Mouse (Mus musculus) bone marrow, adult 2 months (tissue): ENCODE results near the gene Tmem44. TPM values are rescaled to one million over a fixed set of nuclear protein-coding genes. Genes with fewer than 3 reads are reported as not detected.
"Not testable (repeated sequence)": the region's sequence is repeated elsewhere in the genome, so short reads cannot be mapped to it uniquely, and the experiment has no call there.

Source experiments
- H3K27ac ChIP-seq: fragments of 200-500 bp; 2 replicates; pipeline ENCODE4 v1.5.1; 2012; ENCODE audit warnings: low read depth, mild to moderate bottlenecking, control low read depth, inconsistent platforms, low read length; ENCODE audit not compliant: control insufficient read depth, poor library complexity, insufficient read depth
- H3K4me1 ChIP-seq: fragments of 200-500 bp; 2 replicates; pipeline ENCODE4 v1.6.1; 2011; ENCODE audit warnings: low read length; ENCODE audit not compliant: control insufficient read depth, insufficient read depth
- H3K4me3 ChIP-seq: fragments of 200-500 bp; replicated peaks from 2 replicates; pipeline ENCODE3; 2011; ENCODE audit warnings: mild to moderate bottlenecking, low read depth, low read length, control low read depth; ENCODE audit not compliant: control insufficient read depth
- CTCF ChIP-seq: fragments of 200-500 bp; IDR thresholded peaks from 2 replicates; pipeline ENCODE4 v1.5.1; 2011; ENCODE audit warnings: low read length, control low read depth; ENCODE audit not compliant: control insufficient read depth, insufficient read depth
- POLR2A ChIP-seq: fragments of 200-500 bp; IDR thresholded peaks from 2 replicates; pipeline ENCODE4 v1.6.1; 2011; ENCODE audit warnings: low read depth, mild to moderate bottlenecking, control low read depth, low read length, borderline replicate concordance; ENCODE audit not compliant: control insufficient read depth
- WGBS: fragments of 180-500 bp; shearing (Covaris S2); methylation state at CpG from one replicate; pipeline ENCODE4 v1.1.7; 2018; 5-methylcytosine and 5-hydroxymethylcytosine counted together
- polyA plus RNA-seq: library from polyadenylated mRNA; stranded (reverse); fragments of >200 nt; gene quantifications from 2 replicates; pipeline ENCODE4 v1.2.4, GENCODE M21; 2011; ENCODE audit warnings: low replicate concordance; ENCODE audit not compliant: missing spikeins, insufficient read depth, insufficient read length

Gene Tmem44
- polyA plus RNA-seq, 1 experiment = 7.6 TPM

GRCm38 (mm10) chr16:30486498-30486897 lies 64.1 kb downstream of the Tmem44 start:
- Histone ChIP-seq H3K4me1 (no peaks in the 10 kb centered on the region), H3K27ac (no peak overlapping the region), H3K4me3 (no peak overlapping the region)
- whole genome bisulfite sequencing = 75% methylated on average over 4 of the region's 4 CpGs
- no peak for TF ChIP-seq POLR2A
- no peak for TF ChIP-seq CTCF

- no peak for TF ChIP-seq POLR2A
- no peak for TF ChIP-seq CTCF
- 87% methylated on average over 5 of the region's 5 CpGs for WGBS
- H3K4me1 ChIP-seq = no peaks in the 10 kb centered on the region
- no peak overlapping the region for H3K27ac ChIP-seq
- no peak overlapping the region for H3K4me3 ChIP-seq
These were observed 72.9 kb downstream of the Tmem44 start for GRCm38 (mm10) chr16:30477791-30478190.

- 79% methylated on average over 3 of the region's 3 CpGs for WGBS
- no peak for TF ChIP-seq CTCF
- TF ChIP-seq POLR2A = no peak
- Histone ChIP-seq H3K4me1 (no peaks in the 10 kb centered on the region), H3K27ac (no peak overlapping the region), H3K4me3 (no peak overlapping the region)
These were observed 73.6 kb downstream of the Tmem44 start for GRCm38 (mm10) chr16:30477006-30477405.

- TF ChIP-seq CTCF = no peak
- no peak for TF ChIP-seq POLR2A
- Histone ChIP-seq H3K4me1 (no peaks in the 10 kb centered on the region), H3K4me3 (no peak overlapping the region), H3K27ac (no peak overlapping the region)
- WGBS = 76% methylated on average over 10 of the region's 10 CpGs
These were observed 74.8 kb downstream of the Tmem44 start for GRCm38 (mm10) chr16:30475633-30476461.

- 86% methylated on average over 5 of the region's 5 CpGs for WGBS
- Histone ChIP-seq H3K4me1 (no peaks in the 10 kb centered on the region), H3K4me3 (no peak overlapping the region), H3K27ac (no peak overlapping the region)
- no peak for TF ChIP-seq POLR2A
- no peak for TF ChIP-seq CTCF
These were observed 78.2 kb downstream of the Tmem44 start for GRCm38 (mm10) chr16:30472447-30472846.

- H3K4me3 ChIP-seq = no peak overlapping the region
- 68% methylated on average over 2 of the region's 2 CpGs for WGBS
- no peak for TF ChIP-seq CTCF
- no peak for TF ChIP-seq POLR2A
- no peak overlapping the region for H3K27ac ChIP-seq
- H3K4me1 ChIP-seq = no peaks in the 10 kb centered on the region
These were observed 78.7 kb downstream of the Tmem44 start for GRCm38 (mm10) chr16:30471912-30472311.

GRCm38 (mm10) chr16:30468944-30469343 lies 81.7 kb downstream of the Tmem44 start:
- Histone ChIP-seq H3K4me3 (no peak overlapping the region), H3K27ac (no peak overlapping the region), H3K4me1 (peaks cover 2% of the 10 kb centered on the region; the same call in 1 of the 2 replicates)
- 69% methylated on average over 6 of the region's 6 CpGs for WGBS
- TF ChIP-seq CTCF (no peak), POLR2A (no peak)

GRCm38 (mm10) chr16:30465680-30466298 lies 84.9 kb downstream of the Tmem44 start:
- Histone ChIP-seq H3K4me1 (peaks cover 2% of the 10 kb centered on the region; the same call in 1 of the 2 replicates), H3K4me3 (no peak overlapping the region), H3K27ac (no peak overlapping the region)
- TF ChIP-seq CTCF = no peak
- TF ChIP-seq POLR2A = no peak
- 47% methylated on average over 5 of the region's 5 CpGs for WGBS

GRCm38 (mm10) chr16:30464742-30465141 lies 85.9 kb downstream of the Tmem44 start:
- WGBS = 69% methylated on average over 3 of the region's 3 CpGs
- H3K4me1 ChIP-seq, H3K27ac ChIP-seq, H3K4me3 ChIP-seq: not testable (repeated sequence)
